Mouse (Mus musculus) spleen, adult 2 months (tissue): ENCODE measurements around the gene Kazn.

ENCODE experiments used
- CTCF ChIP-seq: fragments of 200-500 bp; IDR thresholded peaks from 2 replicates; pipeline ENCODE4 v1.5.1; 2011; ENCODE audit warnings: mild to moderate bottlenecking, inconsistent platforms; ENCODE audit not compliant: insufficient read depth, insufficient read length, insufficient replicate concordance; ENCODE audit errors: extremely low read depth
- POLR2A ChIP-seq: fragments of 200-500 bp; IDR thresholded peaks from 2 replicates; pipeline ENCODE4 v1.6.1; 2011; ENCODE audit warnings: low read depth, low read length, inconsistent platforms

DNA sequence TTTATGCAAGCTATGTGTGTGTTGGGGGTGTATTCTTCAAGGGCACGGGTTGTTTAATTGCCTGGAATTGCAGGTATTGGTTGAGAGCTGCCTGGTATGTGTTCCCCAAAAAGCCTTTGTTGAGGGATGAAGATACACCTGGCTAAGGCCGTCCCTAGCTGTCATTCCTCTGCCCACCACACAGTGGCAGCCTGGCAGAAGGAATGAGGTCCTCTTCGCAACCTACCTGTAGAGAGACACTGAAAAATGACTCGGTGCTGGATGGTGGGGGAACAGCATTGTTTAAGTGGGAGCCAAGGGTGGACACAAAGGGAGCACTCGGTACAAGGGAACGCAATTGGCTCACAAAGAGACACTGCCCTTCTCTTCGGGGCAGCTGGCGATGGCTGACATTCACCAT is 125.9 kb downstream of the Kazn start:
- peak; percentile 11; the same call in 1 of the 2 replicates for TF ChIP-seq CTCF
- no peak for TF ChIP-seq POLR2A
